Mouse (Mus musculus) gastrocnemius, postnatal 25 days (tissue): ENCODE results near the gene Spata32. TPM values are rescaled to one million over a fixed set of nuclear protein-coding genes. Genes with fewer than 3 reads are reported as not detected.
A peak's percentile ranks its signal among the peaks of the same experiment; 100 is the strongest.

ENCODE experiments used
- DNase-seq: peaks from one replicate; pipeline ENCODE4 v3.0.0; 2022
- total RNA-seq, 2 experiments: library from RNA; stranded (reverse); gene quantifications; 1 replicate in 1 of 2; 2 replicates in 1 of 2; pipeline ENCODE4 v1.2.3; 2021

Gene Spata32
- total RNA-seq, 2 experiments from 2014 or later = not detected

GRCm38 (mm10) chr11:103173771-103174344 is 44.4 kb downstream of the Spata32 start:
- DNase-seq = no peak

DNA sequence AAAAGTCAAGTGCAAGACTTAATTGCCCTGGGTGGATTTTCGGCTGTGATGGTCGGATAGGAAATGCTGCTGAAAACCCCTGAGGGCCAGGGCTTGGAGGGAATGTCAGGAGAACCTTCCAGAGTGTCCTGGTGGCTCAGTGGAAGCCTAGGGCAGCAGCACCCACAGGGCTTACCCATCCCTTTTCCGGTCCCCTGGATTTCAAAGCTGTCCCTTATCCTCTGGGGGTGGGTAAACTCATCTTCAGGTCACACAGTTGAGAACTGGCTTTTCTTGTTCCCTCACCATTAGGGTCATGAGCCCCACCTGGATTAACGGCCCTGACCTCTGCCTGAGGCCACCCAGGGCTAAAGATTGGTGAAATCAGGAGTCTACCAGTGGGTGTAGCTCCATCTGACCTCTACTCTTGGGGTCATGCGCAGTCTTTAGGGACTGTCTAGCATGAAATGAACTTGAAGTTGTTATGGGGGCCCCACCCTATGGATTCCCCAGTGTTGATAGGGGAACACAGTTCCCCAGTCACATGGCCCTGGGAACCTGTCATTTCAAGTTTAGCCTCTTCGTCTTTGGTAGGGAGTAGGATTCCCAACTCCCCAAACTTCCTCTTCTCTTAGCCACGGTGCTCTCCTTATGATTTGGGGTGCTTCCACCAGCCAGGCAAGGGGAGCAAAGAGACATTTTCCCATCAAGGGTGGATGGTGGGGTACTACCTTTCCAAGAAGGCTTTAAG is 45.0 kb downstream of the Spata32 start:
- no peak for DNase-seq

- DNase-seq = no peak
Measured at GRCm38 (mm10) chr11:103172392-103173040, 45.7 kb downstream of the Spata32 start.

DNA sequence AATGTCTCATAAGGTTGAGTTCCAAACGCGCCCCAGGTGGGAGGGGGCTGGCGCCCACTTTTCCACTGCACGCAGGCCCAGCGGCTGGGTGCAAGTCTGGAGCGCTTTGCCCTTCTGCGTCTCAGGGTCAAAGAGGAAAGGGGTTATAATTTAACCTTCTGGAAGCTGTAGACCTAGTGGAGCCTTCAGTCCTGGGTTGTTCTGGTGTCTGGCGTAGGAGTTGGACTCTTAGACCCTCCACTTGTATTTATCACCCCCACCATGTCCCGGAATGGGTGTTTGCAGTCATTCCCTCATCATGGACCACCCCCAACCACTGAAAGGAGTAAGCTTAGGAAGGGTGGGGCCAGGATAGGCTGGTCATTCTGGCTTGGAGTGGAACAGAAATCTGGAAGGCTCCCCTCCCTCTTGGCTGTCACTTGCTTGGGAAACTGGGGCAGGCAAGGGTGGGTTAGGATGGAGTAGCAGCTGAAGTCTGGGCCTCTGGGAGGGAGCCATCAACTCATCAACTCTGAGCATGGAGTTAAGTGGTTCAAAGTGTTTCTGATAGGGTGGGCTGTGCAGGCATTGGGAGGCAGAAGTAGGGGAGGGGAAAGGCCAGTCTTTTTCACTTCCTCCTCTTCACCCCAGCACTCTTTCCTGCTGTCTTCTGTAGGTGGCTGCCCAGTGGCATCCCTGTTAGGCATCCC is 46.4 kb downstream of the Spata32 start:
- DNase-seq = peak; percentile 32

DNA sequence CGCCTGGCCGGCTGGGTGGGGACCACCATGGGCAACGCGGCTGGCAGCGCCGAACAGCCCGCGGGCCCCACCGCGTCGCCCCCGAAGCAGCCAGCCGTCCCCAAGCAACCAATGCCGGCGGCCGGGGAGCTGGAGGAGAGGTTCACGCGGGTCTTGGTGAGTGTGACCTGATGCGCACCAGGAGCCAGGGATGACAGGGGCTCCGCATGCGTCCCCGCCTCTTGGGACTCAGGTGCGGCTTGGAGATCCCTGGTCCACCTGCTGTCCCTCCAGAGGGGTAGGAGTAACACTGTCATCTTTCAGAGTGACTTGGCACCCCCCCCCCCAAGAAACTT is 47.0 kb downstream of the Spata32 start:
- DNase-seq = no peak

GRCm38 (mm10) chr11:103170494-103171285 is 47.5 kb downstream of the Spata32 start, which contains the start of gene Fmnl1:
Gene Fmnl1 (plus strand): TSS chr11:103171107.
- peak; percentile 59 for DNase-seq

DNA sequence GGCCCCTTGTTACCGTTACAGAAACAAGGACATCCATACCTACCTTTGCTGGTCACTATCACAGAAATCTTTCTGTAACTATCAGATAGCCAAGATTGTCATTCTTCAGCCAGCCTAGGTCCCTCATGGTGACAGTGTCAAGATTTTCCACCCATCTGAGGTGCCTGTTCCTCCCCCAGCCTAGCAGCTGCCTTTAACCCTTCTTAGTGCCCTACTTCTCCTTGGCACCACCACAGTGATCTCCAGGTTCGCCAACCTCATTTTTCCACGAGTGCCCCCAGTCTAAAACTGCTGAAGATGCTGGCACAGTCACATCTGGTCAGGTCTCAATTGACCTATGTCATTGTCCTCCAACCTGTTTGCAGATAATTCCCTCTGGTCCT is 48.1 kb downstream of the Spata32 start:
- no peak for DNase-seq

DNA sequence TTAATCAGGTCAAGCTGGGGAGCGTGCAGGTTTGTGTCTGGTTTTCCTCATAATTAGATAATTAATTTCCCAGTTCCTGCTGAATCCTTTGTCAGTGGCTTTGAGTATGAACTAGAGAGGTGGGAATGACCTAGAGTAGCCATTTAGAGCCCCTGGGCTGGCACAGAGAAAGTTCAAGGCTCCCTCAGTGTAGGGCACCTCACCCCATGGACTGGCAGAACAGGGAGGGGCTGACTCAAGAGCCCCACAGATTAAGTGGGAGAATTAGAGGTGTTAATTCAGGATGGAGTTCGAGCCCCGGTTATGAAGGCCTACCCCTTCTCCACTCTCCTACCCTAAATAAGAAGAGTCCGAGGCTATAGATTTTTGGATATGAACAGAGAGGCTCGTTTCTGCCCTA is 48.6 kb downstream of the Spata32 start:
- DNase-seq = no peak

DNA sequence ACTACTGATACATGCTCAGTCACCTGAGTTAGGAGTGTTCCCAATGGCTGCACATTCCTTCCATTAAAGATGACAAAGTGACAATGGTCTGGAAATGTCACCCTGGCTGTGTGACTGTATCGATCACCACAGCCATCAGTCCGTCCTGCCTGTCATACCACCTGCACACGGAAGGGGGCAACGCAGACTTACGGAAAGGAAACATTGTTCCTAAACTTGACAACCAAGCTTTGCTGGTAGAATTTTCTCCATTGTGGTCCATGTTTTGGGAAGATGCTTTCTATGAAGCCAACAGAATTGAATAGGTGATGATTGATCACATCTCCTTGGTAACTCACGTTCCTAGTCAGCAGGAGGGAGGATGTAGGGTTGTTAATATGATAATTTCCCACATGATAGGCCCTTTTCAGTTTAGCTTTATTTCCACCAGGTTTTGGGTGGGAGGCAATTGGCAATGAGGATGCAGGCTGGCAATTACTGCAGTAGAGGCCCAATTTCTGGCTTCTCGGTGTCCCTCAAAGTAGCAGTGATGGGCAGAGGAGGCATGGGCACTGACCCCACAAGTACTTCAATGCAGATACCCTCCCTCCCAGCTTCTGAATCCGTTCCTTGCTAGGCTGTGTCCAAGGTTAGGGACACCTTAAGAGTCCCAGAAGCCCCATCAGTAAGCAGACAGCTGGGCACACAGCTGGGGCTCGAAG is 49.4 kb downstream of the Spata32 start:
- peak; percentile 40 for DNase-seq

GRCm38 (mm10) chr11:103164391-103164790 is 53.8 kb downstream of the Spata32 start:
- DNase-seq = no peak

GRCm38 (mm10) chr11:103162132-103162531 is 56.1 kb downstream of the Spata32 start:
- no peak for DNase-seq

DNA sequence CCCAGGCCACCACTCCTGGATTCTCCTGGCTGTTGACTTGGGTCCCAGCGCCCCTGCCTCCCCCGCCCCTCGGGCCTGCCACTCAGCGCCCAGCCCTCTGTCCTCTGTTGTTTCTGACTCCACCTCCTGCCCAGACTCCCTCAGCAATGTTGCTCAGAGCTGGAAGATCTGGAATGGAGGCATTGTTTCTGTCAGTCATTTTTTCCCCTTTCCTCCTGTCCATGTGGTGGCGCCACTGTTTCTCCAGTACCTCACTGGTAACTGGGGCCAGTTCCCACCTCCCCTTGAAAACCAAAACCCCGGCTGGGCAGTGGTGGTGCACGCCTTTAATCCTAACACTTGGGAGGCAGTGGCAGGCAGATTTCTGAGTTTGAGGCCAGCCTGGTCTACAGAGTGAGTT is 56.8 kb downstream of the Spata32 start:
- DNase-seq = no peak

- DNase-seq = no peak
Measured at GRCm38 (mm10) chr11:103160738-103161137, 57.5 kb downstream of the Spata32 start.

GRCm38 (mm10) chr11:103158621-103159478 is 59.4 kb downstream of the Spata32 start:
- DNase-seq = peak; percentile 92

Other genes starting within 250 kb of the Spata32 start
- gene Nmt1, start 190.2 kb downstream of the Spata32 start, total RNA-seq = 10 to 100 TPM; 35.6 to 36.7 TPM
- gene Dcakd, start 190.1 kb downstream of the Spata32 start, total RNA-seq = 10 to 100 TPM; 22.0 to 28.2 TPM
- gene Plcd3, start 116.8 kb downstream of the Spata32 start, total RNA-seq = 1 to 10 TPM; 3.2 to 3.9 TPM
- 10 to 100 TPM; 23.7 to 29.7 TPM for gene Acbd4, start 116.8 kb downstream of the Spata32 start, total RNA-seq
- gene Hexim1, start 102.2 kb downstream of the Spata32 start, total RNA-seq = 10 to 100 TPM; 17.4 to 19.0 TPM
- gene Hexim2, start 86.0 kb downstream of the Spata32 start, total RNA-seq = 1 to 10 TPM; 1.0 to 1.9 TPM
- gene Fmnl1, start 47.3 kb downstream of the Spata32 start, total RNA-seq = 1 to 10 TPM; 4.7 to 4.9 TPM
- not detected for gene 1700023F06Rik, start 9.9 kb downstream of the Spata32 start, total RNA-seq
- 1 to 10 TPM; 2.8 to 4.1 TPM for gene Map3k14, start 49.0 kb upstream of the Spata32 start, total RNA-seq
- 1 to 10 TPM; 3.0 to 4.6 TPM for gene Arhgap27, start 145.3 kb upstream of the Spata32 start, total RNA-seq
- 1 to 10 TPM; 9.3 to 9.4 TPM for gene Plekhm1, start 194.3 kb upstream of the Spata32 start, total RNA-seq